Mouse (Mus musculus) neural tube, embryonic 11.5 days (tissue): ENCODE results near the gene Tmem258. TPM values are rescaled to one million over a fixed set of nuclear protein-coding genes. Genes with fewer than 3 reads are reported as not detected.

Experiments
- ATAC-seq: fragments of 200-750 bp; cut with Nextera tagmentation; 2 replicates; pipeline ENCODE4 v1.8.0; 2017; ENCODE audit warnings: moderate number of reproducible peaks, mild to moderate bottlenecking, moderate TSS enrichment, moderate library complexity; ENCODE audit not compliant: insufficient read depth, low FRiP score, low TSS enrichment
- DNase-seq: peaks from one replicate; pipeline ENCODE4 v3.0.0-alpha.2; 2015; ENCODE audit warnings: low spot score
- H3K27ac ChIP-seq: fragments of 300-500 bp; sonication (generic); 2 replicates; pipeline ENCODE4 v1.5.1; 2014; ENCODE audit warnings: low read depth, mild to moderate bottlenecking, low read length
- H3K27me3 ChIP-seq: fragments of 300-500 bp; sonication (generic); 2 replicates; pipeline ENCODE4 v1.6.1; 2014; ENCODE audit warnings: mild to moderate bottlenecking, low read length, mixed read lengths; ENCODE audit not compliant: control insufficient read depth, insufficient read depth
- H3K36me3 ChIP-seq: fragments of 300-500 bp; sonication (generic); 2 replicates; pipeline ENCODE4 v1.6.1; 2014; ENCODE audit warnings: mild to moderate bottlenecking, low read length, moderate library complexity, mixed read lengths; ENCODE audit not compliant: control insufficient read depth, insufficient read depth
- H3K4me1 ChIP-seq: fragments of 300-500 bp; sonication (generic); 2 replicates; pipeline ENCODE4 v1.6.1; 2014; ENCODE audit warnings: low read length, mixed read lengths; ENCODE audit not compliant: control insufficient read depth, insufficient read depth
- H3K4me2 ChIP-seq: fragments of 300-500 bp; sonication (generic); 2 replicates; pipeline ENCODE4 v1.6.1; 2014; ENCODE audit warnings: low read depth, mild to moderate bottlenecking, moderate library complexity
- H3K4me3 ChIP-seq: fragments of 300-500 bp; sonication (generic); 2 replicates; pipeline ENCODE4 v1.5.1; 2014; ENCODE audit warnings: low read depth, low read length
- H3K9ac ChIP-seq: fragments of 300-500 bp; sonication (generic); 2 replicates; pipeline ENCODE4 v1.6.1; 2014; ENCODE audit warnings: mild to moderate bottlenecking, low read length
- H3K9me3 ChIP-seq: fragments of 300-500 bp; sonication (generic); 2 replicates; pipeline ENCODE4 v1.6.1; 2016; ENCODE audit warnings: low read length; ENCODE audit not compliant: control insufficient read depth
- WGBS: fragments of 180-500 bp; shearing (Covaris S2); extraction: QIAGEN DNeasy Blood & Tissue Kit; methylation state at CpG from one replicate; pipeline ENCODE4 v1.1.7; 2014; 5-methylcytosine and 5-hydroxymethylcytosine counted together
- polyA plus RNA-seq: library from polyadenylated mRNA; unstranded; fragments of >200 nt; fragmentation: Nextera tagmentation; extraction: Ambion mirVana; gene quantifications from 2 replicates; pipeline ENCODE4 v1.2.1, GENCODE M21; 2014

Tmem258 gene
- polyA plus RNA-seq, 1 experiment from 2014 or later: 382 TPM

GRCm38 (mm10) chr19:10205051-10205450 is 1.2 kb downstream of the Tmem258 start:
- Histone ChIP-seq H3K36me3 (peaks cover 10% of the 10 kb centered on the region), H3K9ac (no peak overlapping the region), H3K4me3 (peak overlapping the region; percentile 92; the same call in 1 of the 2 replicates), H3K27me3 (no peaks in the 10 kb centered on the region), H3K27ac (no peak overlapping the region), H3K4me2 (peak overlapping the region; percentile 82; the same call in 1 of the 2 replicates), H3K9me3 (no peaks in the 10 kb centered on the region), H3K4me1 (peaks cover 13% of the 10 kb centered on the region)
- WGBS: 71% methylated on average over 6 of the region's 6 CpGs
- no peak for DNase-seq
- ATAC-seq: no peak

GRCm38 (mm10) chr19:10208851-10209250 is 5.0 kb downstream of the Tmem258 start:
- no peak overlapping the region for H3K9ac ChIP-seq

GRCm38 (mm10) chr19:10210885-10211284 is 7.1 kb downstream of the Tmem258 start:
- no peaks in the 10 kb centered on the region for H3K27me3 ChIP-seq
- no peak overlapping the region for H3K9ac ChIP-seq
- DNase-seq: no peak
- peaks cover 6% of the 10 kb centered on the region for H3K36me3 ChIP-seq
- no peak overlapping the region for H3K27ac ChIP-seq
- no peak overlapping the region for H3K4me3 ChIP-seq
- H3K9me3 ChIP-seq: no peaks in the 10 kb centered on the region
- 83% methylated on average over 4 of the region's 4 CpGs for WGBS
- no peak overlapping the region for H3K4me2 ChIP-seq
- ATAC-seq: no peak
- H3K4me1 ChIP-seq: no peaks in the 10 kb centered on the region

More at GRCm38 (mm10) chr19:10208851-10209250, 5.0 kb downstream of the Tmem258 start:
- H3K27ac ChIP-seq: no peak overlapping the region
- 87% methylated on average over 3 of the region's 3 CpGs for WGBS
- no peaks in the 10 kb centered on the region for H3K9me3 ChIP-seq
- DNase-seq (no peak), ATAC-seq (no peak)
- H3K27me3 ChIP-seq: no peaks in the 10 kb centered on the region
- H3K36me3 ChIP-seq: peaks cover 6% of the 10 kb centered on the region
- H3K4me2 ChIP-seq: no peak overlapping the region
- H3K4me3 ChIP-seq: no peak overlapping the region
- peaks cover 5% of the 10 kb centered on the region; the same call in 1 of the 2 replicates for H3K4me1 ChIP-seq

GRCm38 (mm10) chr19:10213796-10214471 is 10.1 kb downstream of the Tmem258 start:
- ATAC-seq: no peak
- 91% methylated on average over 10 of the region's 10 CpGs for WGBS

GRCm38 (mm10) chr19:10216101-10216500 is 12.3 kb downstream of the Tmem258 start:
- DNase-seq (no peak), ATAC-seq (no peak)
- no peak overlapping the region for H3K9ac ChIP-seq
- H3K27ac ChIP-seq: no peak overlapping the region
- H3K27me3 ChIP-seq: no peaks in the 10 kb centered on the region
- H3K4me1 ChIP-seq: no peaks in the 10 kb centered on the region
- no peak overlapping the region for H3K4me3 ChIP-seq
- H3K36me3 ChIP-seq: no peaks in the 10 kb centered on the region
- 80% methylated on average over 8 of the region's 8 CpGs for WGBS
- H3K4me2 ChIP-seq: no peak overlapping the region
- H3K9me3 ChIP-seq: no peaks in the 10 kb centered on the region

More at GRCm38 (mm10) chr19:10213796-10214471, 10.1 kb downstream of the Tmem258 start:
- Histone ChIP-seq H3K27ac (no peak overlapping the region), H3K4me2 (no peak overlapping the region), H3K27me3 (no peaks in the 10 kb centered on the region), H3K4me1 (no peaks in the 10 kb centered on the region), H3K4me3 (no peak overlapping the region), H3K9me3 (no peaks in the 10 kb centered on the region), H3K9ac (no peak overlapping the region), H3K36me3 (no peaks in the 10 kb centered on the region)
- no peak for DNase-seq

- Histone ChIP-seq H3K4me2 (no peak overlapping the region), H3K27ac (no peak overlapping the region), H3K4me1 (no peaks in the 10 kb centered on the region), H3K27me3 (no peaks in the 10 kb centered on the region), H3K9ac (no peak overlapping the region), H3K36me3 (no peaks in the 10 kb centered on the region), H3K9me3 (no peaks in the 10 kb centered on the region), H3K4me3 (no peak overlapping the region)
- peak; percentile 45 for DNase-seq
- ATAC-seq: 0 out of 2 replicates have a peak, but pooled peaks have one; percentile 49
- 51% methylated on average over 3 of the region's 3 CpGs for WGBS
Observed at GRCm38 (mm10) chr19:10219108-10219507, 15.3 kb downstream of the Tmem258 start.

- DNase-seq (no peak), ATAC-seq (no peak)
- Histone ChIP-seq H3K4me2 (no peak overlapping the region), H3K9ac (no peak overlapping the region), H3K4me1 (no peaks in the 10 kb centered on the region; the same call in 1 of the 2 replicates), H3K9me3 (no peaks in the 10 kb centered on the region), H3K27me3 (no peaks in the 10 kb centered on the region), H3K4me3 (no peak overlapping the region), H3K27ac (no peak overlapping the region), H3K36me3 (no peaks in the 10 kb centered on the region)
- 83% methylated on average over 6 of the region's 6 CpGs for WGBS
Observed at GRCm38 (mm10) chr19:10219593-10219992, 15.8 kb downstream of the Tmem258 start.

- H3K9ac ChIP-seq: no peak overlapping the region
- no peaks in the 10 kb centered on the region for H3K9me3 ChIP-seq
- peaks cover 5% of the 10 kb centered on the region for H3K4me1 ChIP-seq
- 55% methylated on average over 4 of the region's 4 CpGs for WGBS
- H3K4me2 ChIP-seq: no peak overlapping the region
- ATAC-seq: no peak
- no peak for DNase-seq
- no peaks in the 10 kb centered on the region for H3K27me3 ChIP-seq
- no peak overlapping the region for H3K27ac ChIP-seq
- no peak overlapping the region for H3K4me3 ChIP-seq
- no peaks in the 10 kb centered on the region for H3K36me3 ChIP-seq
Observed at GRCm38 (mm10) chr19:10221585-10221984, 17.8 kb downstream of the Tmem258 start.

GRCm38 (mm10) chr19:10222656-10223055 is 18.8 kb downstream of the Tmem258 start:
- WGBS: 45% methylated on average over 8 of the region's 8 CpGs
- ATAC-seq (no peak), DNase-seq (no peak)
- Histone ChIP-seq H3K4me1 (peaks cover 5% of the 10 kb centered on the region), H3K27me3 (no peaks in the 10 kb centered on the region), H3K9ac (no peak overlapping the region), H3K36me3 (no peaks in the 10 kb centered on the region), H3K4me3 (no peak overlapping the region), H3K4me2 (no peak overlapping the region), H3K9me3 (no peaks in the 10 kb centered on the region), H3K27ac (no peak overlapping the region)
